Mouse (Mus musculus) embryonic facial prominence, embryonic 10.5 days (tissue): Measurements from ENCODE around the gene Pik3r1. TPM values are rescaled to one million over a fixed set of nuclear protein-coding genes. Genes with fewer than 3 reads are reported as not detected.
A peak's percentile ranks its signal among the peaks of the same experiment; 100 is the strongest.

Experiments
- DNase-seq: peaks from one replicate; pipeline ENCODE4 v3.0.0-alpha.2; 2017; ENCODE audit warnings: low spot score
- H3K27ac ChIP-seq: fragments of 300-500 bp; sonication (generic); replicated peaks from 2 replicates; pipeline ENCODE4 v1.5.1; 2016; ENCODE audit warnings: mild to moderate bottlenecking
- H3K27me3 ChIP-seq: fragments of 300-500 bp; sonication (generic); replicated peaks from 2 replicates; pipeline ENCODE4 v1.6.1; 2016; ENCODE audit warnings: low read depth, mild to moderate bottlenecking; ENCODE audit not compliant: poor library complexity, severe bottlenecking
- H3K36me3 ChIP-seq: fragments of 300-500 bp; sonication (generic); replicated peaks from 2 replicates; pipeline ENCODE4 v1.6.1; 2016; ENCODE audit warnings: mild to moderate bottlenecking, moderate library complexity
- H3K4me1 ChIP-seq: fragments of 300-500 bp; sonication (generic); 2 replicates; pipeline ENCODE4 v1.6.1; 2016
- H3K4me3 ChIP-seq: fragments of 300-500 bp; sonication (generic); 2 replicates; pipeline ENCODE4 v1.5.1; 2016; ENCODE audit warnings: mild to moderate bottlenecking, moderate library complexity
- H3K9me3 ChIP-seq: fragments of 300-500 bp; sonication (generic); 2 replicates; pipeline ENCODE4 v1.6.1; 2016; ENCODE audit warnings: mild to moderate bottlenecking
- WGBS: fragments of 180-500 bp; shearing (Covaris S2); methylation state at CpG from one replicate; pipeline ENCODE4 v1.1.7; 2016; 5-methylcytosine and 5-hydroxymethylcytosine counted together
- polyA plus RNA-seq: library from polyadenylated mRNA; unstranded; fragments of >200 nt; fragmentation: Nextera tagmentation; extraction: Ambion mirVana; gene quantifications from 2 replicates; pipeline ENCODE4 v1.2.1, GENCODE M21; 2016

Pik3r1 gene
- polyA plus RNA-seq, 1 experiment from 2014 or later: 18.9 TPM

DNA sequence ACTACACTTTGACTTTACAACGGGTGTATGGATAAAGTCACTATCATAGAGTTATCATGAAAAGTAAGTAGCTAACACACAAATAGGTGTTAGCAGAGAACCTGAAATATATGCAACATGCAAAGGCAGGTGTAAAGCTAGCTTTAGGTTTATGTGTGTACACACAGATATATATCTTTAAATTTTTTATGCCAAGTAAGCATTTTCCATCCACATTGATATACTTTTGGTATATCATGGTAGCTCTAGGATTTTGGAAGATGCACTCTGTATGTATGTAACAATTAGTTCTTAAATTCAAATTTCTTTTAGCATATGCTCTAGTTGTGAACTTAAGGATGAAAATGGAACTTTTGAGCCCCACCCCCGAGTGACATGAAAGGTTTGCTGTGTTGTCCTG lies 24.0 kb downstream of the Pik3r1 start:
- Histone ChIP-seq H3K9me3 (no peaks in the 10 kb centered on the region), H3K4me3 (no peak overlapping the region), H3K27ac (no peak overlapping the region), H3K4me1 (peaks cover 21% of the 10 kb centered on the region), H3K36me3 (no peaks in the 10 kb centered on the region), H3K27me3 (no peaks in the 10 kb centered on the region)
- DNase-seq: no peak
- 84% methylated on average over 2 of the region's 2 CpGs for WGBS

DNA sequence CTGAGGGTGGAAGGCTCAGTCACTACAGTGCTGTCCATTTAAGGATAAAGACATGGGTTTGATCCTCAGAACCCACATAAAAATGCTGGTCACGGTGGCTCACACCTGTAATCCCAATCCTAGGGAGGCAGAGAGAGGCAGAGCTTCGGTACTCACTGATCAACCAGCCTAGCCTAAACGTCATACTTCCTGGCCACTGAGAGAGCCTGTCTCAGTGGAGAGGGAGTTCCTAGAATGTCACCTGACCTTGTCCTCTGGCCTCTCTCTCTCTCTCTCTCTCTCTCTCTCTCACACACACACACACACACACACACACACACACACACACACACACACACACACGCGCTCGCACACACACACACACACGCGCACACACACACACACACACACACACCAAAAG lies 24.8 kb downstream of the Pik3r1 start:
- H3K4me3 ChIP-seq: no peak overlapping the region
- no peaks in the 10 kb centered on the region for H3K27me3 ChIP-seq
- WGBS: 86% methylated on average over 8 of the region's 8 CpGs
- no peaks in the 10 kb centered on the region for H3K9me3 ChIP-seq
- H3K36me3 ChIP-seq: no peaks in the 10 kb centered on the region
- DNase-seq: no peak
- peaks cover 26% of the 10 kb centered on the region for H3K4me1 ChIP-seq
- no peak overlapping the region for H3K27ac ChIP-seq

DNA sequence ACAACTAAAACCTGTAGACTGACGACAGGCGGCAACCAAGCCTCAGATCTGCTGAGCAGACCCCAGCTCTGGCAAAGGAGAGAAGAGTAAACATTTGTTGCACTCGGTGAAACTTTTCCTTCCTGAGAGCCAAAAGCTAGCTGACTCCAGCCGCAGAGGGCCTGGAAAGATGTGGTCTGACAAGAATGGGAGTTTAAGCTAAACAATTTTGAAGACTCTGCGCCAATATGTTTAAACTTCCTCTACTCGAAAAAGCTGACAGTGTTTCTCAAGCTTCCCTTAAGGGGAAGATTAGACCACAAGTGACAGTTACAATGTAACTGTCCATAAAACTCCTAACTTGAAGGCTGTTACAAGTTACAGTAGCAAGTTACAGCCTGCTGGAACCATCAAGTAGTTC lies 25.4 kb downstream of the Pik3r1 start:
- 72% methylated on average over 6 of the region's 6 CpGs for WGBS
- no peak overlapping the region for H3K27ac ChIP-seq
- no peaks in the 10 kb centered on the region for H3K36me3 ChIP-seq
- no peaks in the 10 kb centered on the region for H3K9me3 ChIP-seq
- no peak for DNase-seq
- H3K27me3 ChIP-seq: no peaks in the 10 kb centered on the region
- H3K4me1 ChIP-seq: peaks cover 26% of the 10 kb centered on the region
- H3K4me3 ChIP-seq: no peak overlapping the region

DNA sequence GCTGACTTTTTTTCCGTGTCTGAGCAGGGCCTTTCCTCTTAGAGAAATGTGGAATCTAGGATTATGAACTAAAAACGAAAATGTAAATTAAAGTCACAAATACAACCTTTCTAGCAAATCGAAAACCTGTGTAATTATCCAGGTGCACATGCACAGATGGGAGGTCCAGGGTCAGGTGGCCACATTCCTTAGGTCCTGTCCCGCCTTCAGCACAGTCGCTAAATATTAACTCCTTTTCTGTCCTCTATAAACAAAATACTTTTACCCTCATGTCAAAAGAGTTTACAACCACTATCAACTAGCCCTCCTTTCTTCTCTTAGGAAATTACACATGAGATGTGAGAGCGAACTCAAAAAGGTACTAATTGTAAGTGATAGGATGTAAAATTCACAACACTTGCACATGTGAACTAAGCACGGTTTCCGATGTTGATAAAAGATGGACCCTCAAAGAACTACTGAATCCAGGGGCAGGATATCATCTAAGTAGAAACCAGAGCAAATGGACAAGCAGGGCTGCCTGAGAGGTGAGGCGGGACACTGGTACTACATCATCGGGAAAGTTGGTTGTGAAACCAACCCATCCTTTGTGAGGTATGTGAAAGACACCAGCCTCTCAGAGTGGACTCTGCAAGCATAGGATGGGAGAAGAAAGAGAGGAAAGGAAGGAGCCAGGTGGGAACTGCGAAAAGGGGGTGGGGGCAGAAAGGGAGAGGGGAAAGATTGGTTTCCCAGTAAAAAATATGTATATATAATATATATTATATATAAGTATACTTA lies 26.3 kb downstream of the Pik3r1 start:
- H3K27me3 ChIP-seq: no peaks in the 10 kb centered on the region
- H3K27ac ChIP-seq: no peak overlapping the region
- H3K4me3 ChIP-seq: no peak overlapping the region
- H3K36me3 ChIP-seq: no peaks in the 10 kb centered on the region
- peaks cover 29% of the 10 kb centered on the region for H3K4me1 ChIP-seq
- H3K9me3 ChIP-seq: no peaks in the 10 kb centered on the region
- WGBS: 87% methylated on average over 11 of the region's 11 CpGs
- no peak for DNase-seq

DNA sequence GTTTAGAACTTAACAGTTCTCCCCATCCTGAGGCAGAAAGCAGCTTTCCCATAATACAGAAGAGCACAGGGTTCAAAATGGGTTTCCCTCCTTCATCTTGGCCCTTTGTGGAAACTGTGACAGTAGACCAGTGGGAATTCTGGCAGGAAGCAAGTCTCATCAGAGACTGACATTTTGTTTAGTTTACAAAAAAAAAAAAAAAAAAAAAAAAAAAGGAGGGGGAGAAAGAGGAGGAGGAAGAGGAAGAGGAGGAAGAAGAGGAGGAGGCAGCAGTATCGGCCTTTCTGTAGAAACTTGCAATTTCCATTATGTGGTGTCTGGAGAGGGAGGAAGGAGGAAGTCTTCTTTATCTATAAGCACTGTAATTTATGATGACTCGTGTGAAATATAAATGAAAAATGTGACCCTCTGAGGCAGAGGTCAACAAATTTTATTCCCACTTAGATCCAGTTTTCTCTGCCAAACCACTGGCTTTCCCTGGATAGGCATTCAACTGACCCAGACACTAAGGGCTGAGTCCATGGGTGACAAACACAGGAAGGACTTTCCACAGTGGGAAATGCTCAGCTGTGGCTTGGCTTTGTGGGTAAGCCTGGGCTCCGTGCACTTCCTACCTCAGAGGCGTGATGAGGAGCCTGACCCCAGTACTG lies 28.2 kb downstream of the Pik3r1 start:
- no peak for DNase-seq
- Histone ChIP-seq H3K27ac (no peak overlapping the region), H3K27me3 (no peaks in the 10 kb centered on the region), H3K9me3 (no peaks in the 10 kb centered on the region), H3K4me1 (peaks cover 27% of the 10 kb centered on the region), H3K36me3 (no peaks in the 10 kb centered on the region), H3K4me3 (no peak overlapping the region)
- 71% methylated on average over 4 of the region's 4 CpGs for WGBS

DNA sequence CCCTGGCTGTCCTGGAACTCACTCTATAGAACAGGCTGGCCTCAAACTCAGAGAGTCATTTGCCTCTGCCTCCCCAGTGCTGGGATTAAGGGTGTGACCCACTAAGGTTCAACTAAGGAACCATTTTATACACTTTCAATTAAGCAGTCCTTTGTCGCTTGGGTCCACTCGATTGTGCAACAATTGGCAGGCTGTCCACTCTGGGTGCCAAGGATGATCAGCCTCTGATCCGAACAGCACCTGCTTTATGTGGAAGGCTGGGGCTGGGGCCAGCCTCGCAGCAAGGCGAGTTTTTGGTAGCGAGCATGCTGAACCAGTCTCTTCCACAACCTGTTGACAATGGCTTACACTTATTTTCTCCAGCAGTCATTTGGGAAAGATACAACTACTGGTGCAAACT lies 29.2 kb downstream of the Pik3r1 start:
- no peak overlapping the region for H3K27ac ChIP-seq
- WGBS: 84% methylated on average over 6 of the region's 6 CpGs

DNA sequence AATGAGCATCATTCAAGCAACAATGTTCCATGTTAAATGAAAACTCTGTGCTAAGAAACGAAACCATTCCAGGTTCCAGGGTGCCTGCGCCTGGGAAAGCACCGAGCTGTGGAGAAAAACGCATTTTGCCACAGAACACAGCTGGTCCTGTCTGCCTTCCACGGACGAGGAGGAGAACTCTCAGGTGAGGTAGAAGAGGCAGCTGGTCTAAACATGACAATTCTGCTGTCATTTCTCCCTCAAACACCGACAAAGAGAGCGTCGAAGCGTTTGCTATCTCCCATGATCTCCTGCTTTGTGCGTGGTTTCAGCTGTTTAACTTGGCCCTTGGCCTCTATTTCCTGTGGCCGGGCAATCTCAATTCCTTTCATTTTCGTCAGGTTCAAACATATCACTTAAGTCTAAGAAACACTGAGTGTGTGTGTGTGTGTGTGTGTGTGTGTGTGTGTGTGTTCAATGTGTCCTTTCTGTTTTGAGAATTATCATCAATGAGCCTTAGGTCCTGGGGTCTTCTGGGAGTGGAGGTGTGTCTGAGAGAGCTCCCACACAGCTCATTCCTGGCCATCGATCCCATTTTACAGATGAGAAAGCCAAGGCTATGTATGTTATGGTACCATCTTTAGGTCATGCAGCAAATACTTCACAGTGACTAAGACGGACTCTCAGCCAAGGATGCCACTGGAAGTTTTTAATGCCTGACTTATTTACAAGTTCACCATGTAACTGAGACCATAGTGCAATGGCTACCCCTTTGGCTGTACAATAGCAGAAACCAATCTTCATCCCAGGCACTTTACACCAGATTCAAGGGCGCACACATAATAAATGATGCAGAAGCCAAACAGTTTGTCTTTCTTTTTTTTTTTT lies 31.3 kb downstream of the Pik3r1 start:
- no peaks in the 10 kb centered on the region for H3K9me3 ChIP-seq
- H3K27me3 ChIP-seq: 0 out of 2 replicates have a peak, but pooled peaks cover 3% of the 10 kb centered on the region
- no peak for DNase-seq
- no peak overlapping the region for H3K4me3 ChIP-seq
- no peak overlapping the region; the same call in 1 of the 2 replicates for H3K27ac ChIP-seq
- WGBS: 71% methylated on average over 16 of the region's 16 CpGs
- H3K4me1 ChIP-seq: peaks cover 38% of the 10 kb centered on the region
- H3K36me3 ChIP-seq: no peaks in the 10 kb centered on the region

More for the DNA sequence above, 29.2 kb downstream of the Pik3r1 start:
- H3K4me1 ChIP-seq: peaks cover 26% of the 10 kb centered on the region
- no peaks in the 10 kb centered on the region for H3K27me3 ChIP-seq
- no peak overlapping the region for H3K4me3 ChIP-seq
- DNase-seq: no peak
- no peaks in the 10 kb centered on the region for H3K36me3 ChIP-seq
- no peaks in the 10 kb centered on the region for H3K9me3 ChIP-seq

DNA sequence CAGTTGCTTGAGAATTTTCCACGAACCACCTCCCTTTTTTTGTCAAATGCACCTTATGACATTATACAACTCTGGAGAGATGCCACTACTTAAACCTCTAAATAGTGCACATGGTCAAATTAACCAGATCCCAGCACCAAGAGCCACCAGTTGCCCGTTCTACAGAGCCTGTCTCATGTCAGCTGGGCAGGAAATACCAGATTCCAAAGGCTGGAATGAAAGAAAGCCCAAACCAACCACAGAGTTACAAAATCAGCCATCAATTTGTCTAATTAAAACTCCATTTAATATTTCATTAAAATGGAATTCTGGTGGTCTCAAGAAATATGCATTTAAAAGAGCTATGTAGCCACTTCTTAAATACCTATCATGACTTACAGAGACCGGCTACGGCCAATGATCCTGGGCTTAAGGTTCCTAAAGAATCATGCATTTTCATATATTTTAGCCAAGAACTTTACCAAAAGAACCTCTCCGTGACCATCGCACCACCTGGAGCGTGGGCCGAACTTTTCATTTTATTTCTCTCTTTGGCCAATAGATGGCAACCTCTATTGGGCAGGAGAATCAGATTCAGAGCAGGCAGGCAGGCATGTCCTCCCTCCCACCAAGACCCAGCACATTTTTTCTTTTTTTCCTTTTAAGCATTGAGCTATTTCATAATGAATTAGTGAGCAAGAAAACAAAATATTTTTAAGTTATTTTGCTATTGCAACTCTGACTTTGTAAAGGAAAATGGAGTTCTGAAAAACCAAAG lies 32.5 kb downstream of the Pik3r1 start:
- no peaks in the 10 kb centered on the region for H3K9me3 ChIP-seq
- no peak for DNase-seq
- no peak overlapping the region for H3K27ac ChIP-seq
- H3K27me3 ChIP-seq: 0 out of 2 replicates have a peak, but pooled peaks cover 3% of the 10 kb centered on the region
- H3K4me1 ChIP-seq: peaks cover 42% of the 10 kb centered on the region
- no peak overlapping the region for H3K4me3 ChIP-seq
- WGBS: 68% methylated on average over 8 of the region's 8 CpGs
- no peaks in the 10 kb centered on the region for H3K36me3 ChIP-seq

DNA sequence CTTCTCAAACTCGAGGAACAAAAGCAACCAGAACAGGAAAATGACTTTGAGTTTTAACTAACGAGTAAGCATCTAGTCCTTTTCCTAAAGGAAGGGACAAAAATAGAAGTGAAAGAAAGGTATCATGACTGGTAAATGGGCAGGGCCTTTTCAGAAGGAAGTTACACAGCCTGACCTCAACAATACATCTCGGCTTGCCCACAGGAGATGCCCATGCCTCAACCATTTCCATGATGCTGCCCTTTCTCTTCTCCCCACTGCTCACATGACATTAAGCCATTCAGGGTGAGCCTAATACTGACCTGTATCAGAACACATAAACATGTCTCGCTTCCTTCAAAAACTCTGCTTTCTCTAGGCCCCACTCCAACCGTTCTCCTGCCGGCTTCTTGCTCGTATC lies 33.8 kb downstream of the Pik3r1 start:
- Histone ChIP-seq H3K4me3 (no peak overlapping the region), H3K27me3 (0 out of 2 replicates have a peak, but pooled peaks cover 3% of the 10 kb centered on the region), H3K36me3 (no peaks in the 10 kb centered on the region), H3K9me3 (no peaks in the 10 kb centered on the region), H3K4me1 (peaks cover 47% of the 10 kb centered on the region), H3K27ac (no peak overlapping the region)
- DNase-seq: no peak
- WGBS: 91% methylated on average over 7 of the region's 7 CpGs

DNA sequence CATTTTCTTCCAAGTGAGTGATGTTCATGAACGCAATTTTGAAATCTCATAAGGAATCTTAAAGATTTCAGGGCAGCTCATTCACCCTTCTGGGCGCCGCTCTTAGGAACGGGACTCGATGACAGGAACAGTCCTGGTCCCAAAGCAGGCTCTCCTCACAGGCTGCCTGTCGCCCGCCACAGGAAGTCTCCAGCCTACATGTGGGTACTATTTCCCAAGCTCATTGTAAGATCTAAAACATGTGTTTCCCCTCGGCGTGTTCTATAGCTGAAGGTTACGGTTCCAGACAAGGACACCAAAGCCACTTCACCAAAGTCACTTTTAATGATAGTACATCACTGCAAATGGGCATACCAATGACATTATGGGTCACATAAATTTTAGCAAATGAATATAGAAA lies 35.3 kb downstream of the Pik3r1 start:
- WGBS: 72% methylated on average over 10 of the region's 10 CpGs

DNA sequence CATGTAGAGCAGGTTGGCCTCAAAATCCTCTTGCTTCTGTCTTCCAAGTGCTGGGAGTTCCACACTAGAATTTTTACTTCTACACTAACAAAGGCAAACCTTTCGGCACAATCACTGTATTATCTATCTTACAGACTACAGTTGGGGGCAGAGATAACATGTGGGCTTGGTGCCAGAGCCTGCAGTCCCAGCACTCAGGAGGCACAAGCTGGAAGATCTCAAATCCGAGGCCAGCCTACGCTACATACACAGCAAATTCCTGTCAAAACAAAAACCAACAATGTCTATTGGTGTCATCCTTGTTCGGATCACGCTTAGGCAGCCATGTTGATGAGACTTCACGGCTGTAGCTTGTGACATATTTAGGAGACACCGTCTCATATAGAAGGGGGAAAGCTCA lies 36.2 kb downstream of the Pik3r1 start:
- no peaks in the 10 kb centered on the region for H3K36me3 ChIP-seq
- DNase-seq: no peak
- no peaks in the 10 kb centered on the region for H3K9me3 ChIP-seq
- H3K27ac ChIP-seq: no peak overlapping the region
- 0 out of 2 replicates have a peak, but pooled peaks cover 3% of the 10 kb centered on the region for H3K27me3 ChIP-seq
- 89% methylated on average over 7 of the region's 7 CpGs for WGBS
- no peak overlapping the region for H3K4me3 ChIP-seq
- H3K4me1 ChIP-seq: peaks cover 44% of the 10 kb centered on the region

More for the DNA sequence above, 35.3 kb downstream of the Pik3r1 start:
- Histone ChIP-seq H3K9me3 (no peaks in the 10 kb centered on the region), H3K4me1 (peaks cover 45% of the 10 kb centered on the region), H3K36me3 (no peaks in the 10 kb centered on the region), H3K27me3 (0 out of 2 replicates have a peak, but pooled peaks cover 3% of the 10 kb centered on the region), H3K27ac (no peak overlapping the region), H3K4me3 (no peak overlapping the region)
- no peak for DNase-seq

DNA sequence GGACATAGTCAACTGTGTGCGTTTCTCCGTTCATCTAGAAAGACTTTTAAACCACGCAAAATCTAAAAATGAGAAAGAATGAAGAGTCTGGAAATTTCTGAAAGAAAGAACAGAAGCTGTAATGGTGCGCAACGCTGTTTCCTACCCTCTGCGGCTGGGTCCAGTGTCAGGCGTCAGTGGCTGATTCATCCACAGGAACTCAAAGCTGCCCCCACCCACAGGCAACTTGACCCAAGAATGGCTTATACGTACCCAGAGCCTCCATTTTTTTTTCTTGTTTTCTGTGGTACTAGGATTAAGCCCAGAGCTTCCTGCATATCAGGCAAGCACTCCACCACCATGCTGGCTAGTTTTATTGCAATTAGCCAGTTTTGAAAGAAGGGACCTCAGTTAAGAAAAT lies 37.7 kb downstream of the Pik3r1 start:
- Histone ChIP-seq H3K36me3 (no peaks in the 10 kb centered on the region), H3K4me3 (no peak overlapping the region), H3K27me3 (0 out of 2 replicates have a peak, but pooled peaks cover 3% of the 10 kb centered on the region), H3K27ac (peak overlapping the region; percentile 30; the same call in 1 of the 2 replicates), H3K4me1 (peaks cover 38% of the 10 kb centered on the region), H3K9me3 (no peaks in the 10 kb centered on the region)
- 70% methylated on average over 8 of the region's 8 CpGs for WGBS
- DNase-seq: no peak
